Mouse (Mus musculus) left cerebral cortex, postnatal 25 days (tissue): Measurements from ENCODE around the gene Esd. TPM values are rescaled to one million over a fixed set of nuclear protein-coding genes. Genes with fewer than 3 reads are reported as not detected.

Experiments used
- DNase-seq, 2 experiments: peaks; one replicate each; pipeline ENCODE4 v3.0.0; 2022; ENCODE audit warnings: low spot score in 2 of 2, mixed read lengths in 1 of 2
- intact Hi-C: fragments of 180-260 bp; cut with DNase I; formaldehyde crosslinking; loops from one replicate; pipeline ENCODE4 v1.15.1; 2025
- total RNA-seq, 2 experiments: library from RNA; stranded (reverse); gene quantifications; 2 replicates each; pipeline ENCODE4 v1.2.3; 2021

The Esd gene
- total RNA-seq, 2 experiments from 2014 or later, result 87.9 to 88.9 TPM

DNA sequence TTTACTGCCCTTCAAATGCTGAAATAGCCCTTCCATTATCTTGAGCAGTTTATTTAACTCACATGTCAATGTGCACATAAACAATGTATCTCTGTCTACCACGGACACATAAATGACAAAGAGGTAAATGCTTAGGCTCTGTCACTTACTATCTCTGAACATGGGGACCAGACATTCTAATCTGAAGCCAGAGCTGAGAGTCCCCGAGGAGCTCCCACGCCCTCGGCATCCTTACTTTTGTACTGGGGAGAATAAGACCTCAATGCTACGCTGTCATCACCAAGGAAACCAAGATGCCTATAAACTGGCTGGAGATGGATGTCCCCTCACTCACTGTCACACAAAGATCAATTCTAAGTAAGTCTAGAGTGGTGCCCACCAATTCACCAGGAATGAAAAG, 58.4 kb downstream of the Esd start:
- no peak for DNase-seq
- intact Hi-C loops, result no loop called here

DNA sequence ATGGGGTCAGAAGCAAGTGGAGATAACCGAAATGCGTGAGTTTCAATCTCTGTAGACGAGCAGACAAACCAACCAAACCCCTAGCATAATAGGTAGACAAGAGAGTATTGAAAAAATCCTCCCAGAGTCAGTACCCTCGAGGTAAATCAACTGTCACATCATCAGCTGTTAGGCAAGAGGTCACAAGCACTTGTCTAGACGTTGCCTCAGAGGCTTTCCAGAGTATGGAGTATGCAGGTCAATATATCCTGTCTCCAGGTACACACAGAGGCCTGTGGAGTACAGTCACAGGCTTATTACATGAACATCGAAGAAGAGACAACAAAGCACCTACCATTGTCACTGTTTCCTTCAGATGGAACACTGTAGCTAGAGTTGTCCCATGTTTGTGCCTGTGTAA, 60.7 kb downstream of the Esd start:
- intact Hi-C loops, result no loop called here
- DNase-seq, result no peak

DNA sequence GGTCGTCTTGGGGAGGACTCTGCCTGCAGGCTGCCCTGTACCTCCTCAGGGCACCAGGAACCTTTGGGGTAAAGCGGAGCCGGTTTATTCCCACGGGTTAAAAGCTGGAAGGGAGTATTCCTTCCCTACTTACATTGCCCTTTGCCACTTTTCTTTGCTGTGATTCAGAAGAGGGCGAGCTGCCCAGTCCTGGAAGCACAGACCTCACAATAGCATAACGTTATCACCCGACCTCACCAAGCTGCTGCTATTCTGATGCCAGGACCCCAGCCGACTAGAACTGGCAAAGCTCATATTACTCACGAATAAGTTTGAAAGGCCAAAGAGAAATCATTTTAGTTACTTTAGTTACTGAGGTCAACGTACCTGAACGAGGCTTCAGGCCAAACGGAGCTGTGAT, 62.8 kb downstream of the Esd start:
- intact Hi-C loops, result no loop called here
- no peak for DNase-seq

DNA sequence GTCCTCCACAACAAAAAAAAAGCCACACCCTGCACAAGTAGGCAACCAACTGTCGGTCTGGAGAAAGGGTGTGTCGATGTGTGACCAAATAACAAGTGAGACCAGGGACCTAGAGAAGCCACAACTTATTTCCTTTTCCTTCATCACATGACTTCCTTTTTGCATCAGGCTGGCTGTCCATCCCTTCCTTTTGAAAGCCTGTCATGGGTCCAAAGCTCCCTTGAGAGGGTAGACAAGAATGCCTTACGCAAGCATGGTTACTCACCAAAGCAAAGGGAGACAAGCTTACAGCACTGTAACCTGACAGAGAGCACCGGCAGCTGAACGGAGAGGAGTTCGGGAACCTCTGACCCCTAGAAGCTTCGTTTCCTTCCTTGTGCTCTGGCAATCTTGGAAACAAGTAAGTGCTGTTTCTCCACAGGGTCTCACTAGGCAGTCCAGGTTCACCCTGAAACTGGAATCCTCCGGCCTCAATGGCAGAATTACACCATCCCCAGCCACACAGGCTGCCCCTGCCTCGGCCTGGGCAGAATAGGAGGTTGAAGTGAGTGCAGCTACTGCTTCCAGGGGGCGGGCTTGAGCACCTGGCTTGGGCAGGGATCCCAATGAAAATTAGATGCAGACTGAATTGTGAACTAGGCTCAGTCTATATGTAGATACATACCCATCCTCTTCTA, 65.4 kb downstream of the Esd start:
- intact Hi-C loops, result no loop called here
- DNase-seq, result no peak

DNA sequence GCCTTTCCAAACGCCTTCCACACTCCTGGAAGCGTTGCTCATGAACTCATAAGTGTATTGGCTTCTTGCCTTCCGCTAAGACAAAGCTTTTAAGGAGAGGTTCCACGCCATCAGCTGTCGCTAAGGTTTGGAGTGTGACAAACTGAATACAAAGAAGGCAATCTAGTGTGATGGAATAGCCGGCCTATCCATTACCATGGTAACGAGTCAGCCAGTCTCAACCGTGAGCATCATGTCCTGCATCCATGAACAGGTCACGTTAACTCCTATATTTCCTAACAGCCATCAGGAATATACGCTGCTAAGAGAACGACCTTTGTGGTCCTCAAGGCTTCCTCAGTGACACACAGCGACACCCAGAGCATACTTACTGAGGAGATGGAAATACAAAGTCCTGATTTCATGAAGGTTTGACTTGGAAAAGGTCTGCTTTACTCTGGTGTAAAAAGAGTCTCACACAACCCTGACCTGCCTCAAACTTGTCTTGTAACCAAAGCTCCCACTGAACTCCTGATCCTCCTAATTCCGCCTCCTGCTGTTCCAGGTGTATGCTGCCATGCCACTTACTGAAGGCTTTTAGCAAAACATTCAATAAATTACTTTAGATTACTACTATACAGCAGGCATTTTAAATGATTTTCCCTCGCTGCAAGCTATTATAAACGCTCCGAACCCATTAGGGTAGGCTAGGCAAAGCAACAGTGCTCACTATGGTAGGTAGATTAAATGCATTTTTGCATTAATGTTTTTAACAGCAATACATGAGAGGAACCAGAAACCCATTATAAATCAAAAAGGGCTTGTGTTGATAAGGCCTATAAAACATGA, 66.2 kb downstream of the Esd start:
- no peak for DNase-seq
- intact Hi-C loops, result no loop called here

Other genes with a start within 250 kb of the Esd start
- 10 to 100 TPM; 29.8 to 30.2 TPM for gene Htr2a, start 91.5 kb upstream of the Esd start, total RNA-seq
- gene Lrch1, start 215.6 kb downstream of the Esd start, total RNA-seq, result 10 to 100 TPM; 14.2 to 15.8 TPM